Mouse (Mus musculus) gastrocnemius, postnatal 10 days (tissue): ENCODE measurements around the gene Prrg2. TPM values are rescaled to one million over a fixed set of nuclear protein-coding genes. Genes with fewer than 3 reads are reported as not detected.
"Not testable (repeated sequence)": the region's sequence is repeated elsewhere in the genome, so short reads cannot be mapped to it uniquely, and the experiment has no call there.

Source experiments
- DNase-seq: peaks from one replicate; pipeline ENCODE4 v3.0.0; 2021; ENCODE audit warnings: mixed read lengths
- total RNA-seq, 2 experiments: library from RNA; stranded (reverse); gene quantifications; 2 replicates each; pipeline ENCODE4 v1.2.3; 2021

Prrg2 gene
- total RNA-seq, 2 experiments from 2014 or later = 8.5 to 10.7 TPM

GRCm38 (mm10) chr7:45033722-45034359, 28.6 kb downstream of the Prrg2 start:
- no peak for DNase-seq

DNA sequence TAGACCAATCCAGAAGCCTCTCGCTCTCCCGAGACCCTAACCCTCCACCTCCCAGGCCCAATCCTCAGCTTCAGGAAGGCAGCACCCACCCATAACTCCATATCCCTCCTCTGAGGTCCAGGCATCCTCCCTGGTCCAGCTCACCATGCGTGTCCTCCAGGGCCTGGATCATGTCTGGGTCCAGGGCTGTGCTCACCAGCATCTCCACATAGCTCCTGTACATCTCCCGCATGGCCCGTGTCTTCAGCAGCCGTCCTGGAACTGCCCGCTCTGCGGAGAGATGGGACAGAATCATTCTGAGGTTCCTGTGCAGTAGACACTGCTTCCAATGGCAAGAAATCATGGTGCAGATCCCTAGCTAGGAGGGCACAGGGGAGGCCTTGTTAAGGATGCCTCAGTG, 31.6 kb downstream of the Prrg2 start:
- DNase-seq = no peak

- DNase-seq = no peak
Observed at GRCm38 (mm10) chr7:45029995-45030394, 32.5 kb downstream of the Prrg2 start.

GRCm38 (mm10) chr7:45028351-45028750, 34.1 kb downstream of the Prrg2 start:
- DNase-seq = no peak

GRCm38 (mm10) chr7:45027761-45028160, 34.7 kb downstream of the Prrg2 start:
- DNase-seq = no peak

- DNase-seq = no peak
Observed at GRCm38 (mm10) chr7:45026256-45026655, 36.2 kb downstream of the Prrg2 start.

GRCm38 (mm10) chr7:45025601-45026220, 36.8 kb downstream of the Prrg2 start:
- DNase-seq = no peak

- no peak for DNase-seq
Observed at GRCm38 (mm10) chr7:45024281-45025248, 37.9 kb downstream of the Prrg2 start.

DNA sequence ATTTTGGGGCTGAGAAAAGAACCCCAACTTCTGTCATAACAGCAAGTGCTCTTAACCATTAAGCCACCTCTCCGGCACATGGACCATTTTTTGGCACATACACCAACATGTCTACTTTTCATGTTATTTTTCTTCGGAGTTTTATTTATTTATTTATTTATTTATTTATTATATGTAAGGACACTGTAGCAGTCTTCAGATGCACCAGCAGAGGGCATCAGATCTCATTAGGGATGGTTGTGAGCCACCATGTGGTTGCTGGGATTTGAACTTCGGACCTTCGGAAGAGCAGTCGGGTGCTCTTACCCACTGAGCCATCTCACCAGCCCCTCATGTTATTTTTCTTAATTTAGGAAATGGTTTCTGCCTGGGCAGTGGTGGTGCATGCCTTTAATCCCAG, 38.8 kb downstream of the Prrg2 start:
- not testable (repeated sequence) for DNase-seq

GRCm38 (mm10) chr7:45020225-45020624, 42.3 kb downstream of the Prrg2 start:
- DNase-seq = no peak

- peak; percentile 47 for DNase-seq
Observed at GRCm38 (mm10) chr7:45019031-45019571, 43.4 kb downstream of the Prrg2 start.

DNA sequence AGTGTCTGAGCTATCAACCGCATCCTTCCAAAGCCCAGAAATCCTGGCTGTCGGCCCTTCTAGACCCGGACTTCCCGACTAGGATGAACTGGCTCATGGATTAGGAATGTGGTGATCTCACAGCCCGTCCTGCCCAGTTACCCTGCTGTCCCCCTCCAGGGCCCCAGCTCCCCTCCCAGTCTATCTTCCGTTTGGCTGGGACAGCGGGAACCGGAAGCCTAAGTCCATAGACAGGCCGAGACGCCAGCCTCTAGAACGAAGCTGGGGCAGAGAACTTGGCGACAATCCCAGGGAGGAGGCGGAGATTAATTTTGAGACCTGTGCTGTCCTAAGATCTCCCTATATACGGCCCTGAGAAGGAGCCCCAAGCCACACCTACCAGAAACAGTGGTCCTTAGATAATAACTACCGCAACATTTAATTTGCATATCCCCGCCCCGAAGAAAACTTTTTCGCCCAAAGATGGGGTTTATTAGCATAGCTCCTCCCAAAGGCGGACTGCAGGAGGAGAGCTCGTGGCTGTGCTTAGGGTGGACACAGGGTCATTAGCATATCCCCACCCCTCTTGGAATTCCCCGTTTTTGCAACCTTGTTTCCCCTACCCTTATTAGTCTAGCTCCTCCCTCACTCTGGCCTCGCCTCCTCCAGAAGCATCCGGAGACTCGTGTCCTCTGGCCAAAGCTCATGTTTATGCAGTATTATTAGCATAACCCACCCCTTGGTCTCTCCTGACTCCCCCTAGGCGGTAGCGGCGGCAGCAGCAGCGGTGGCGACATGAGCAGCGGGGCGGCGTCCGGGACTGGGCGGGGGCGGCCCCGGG, 45.0 kb downstream of the Prrg2 start, which contains the start of gene Rras:
Gene Rras, plus strand, starts transcription at position 720 of the 820 bp plus-strand sequence.
- DNase-seq = peak; percentile 85

GRCm38 (mm10) chr7:45016761-45017160, 45.7 kb downstream of the Prrg2 start:
- DNase-seq = no peak

GRCm38 (mm10) chr7:45015957-45016612, 46.4 kb downstream of the Prrg2 start, which contains the start of gene Scaf1:
Gene Scaf1 (minus strand): TSS chr7:45016363.
- peak; percentile 98 for DNase-seq

DNA sequence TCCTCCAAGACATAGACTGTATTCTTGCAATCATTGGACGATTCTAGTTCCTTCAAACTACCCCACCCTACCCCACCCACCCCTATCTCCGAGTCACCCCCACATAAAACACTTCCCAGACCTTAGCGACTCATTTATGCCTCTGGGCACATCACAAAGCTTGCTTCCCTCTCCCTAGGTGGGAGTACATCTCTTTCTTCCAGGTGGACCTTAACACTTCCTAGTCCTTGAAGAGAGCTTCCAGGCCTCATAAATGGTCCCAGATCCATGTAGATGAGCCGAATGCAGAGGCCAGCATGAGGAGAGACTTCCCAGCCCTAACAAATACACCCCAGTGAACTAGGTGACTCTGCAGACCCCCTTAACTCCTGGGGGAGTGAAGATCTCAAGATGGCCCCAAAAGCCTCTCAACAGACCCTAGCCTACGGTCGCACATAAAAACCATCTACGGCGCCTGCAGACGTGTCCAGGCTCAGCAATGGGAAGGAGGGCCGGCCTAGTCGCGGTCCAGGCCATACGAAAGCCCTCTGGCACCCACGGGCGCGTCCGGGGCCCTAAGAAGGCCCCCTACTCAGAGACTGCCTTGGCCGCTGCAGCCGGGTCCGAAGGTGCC, 47.0 kb downstream of the Prrg2 start:
- no peak for DNase-seq

DNA sequence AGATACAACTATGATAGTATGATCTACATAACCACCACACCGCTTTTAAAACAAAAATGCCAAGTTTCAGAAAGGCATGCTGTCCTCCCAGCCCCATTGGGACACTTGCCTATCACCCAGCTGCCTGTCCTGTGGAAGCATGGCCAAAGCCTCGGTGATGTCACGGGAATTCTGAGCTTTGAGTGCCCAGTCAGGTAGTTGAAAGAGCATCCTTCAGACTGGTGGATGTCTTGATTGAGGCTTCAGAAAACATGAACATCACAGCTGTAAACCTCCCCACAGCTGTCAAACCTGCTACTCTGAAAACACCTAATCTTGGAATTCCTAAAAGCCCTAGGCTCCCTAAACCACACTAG, 48.4 kb downstream of the Prrg2 start:
- no peak for DNase-seq

DNA sequence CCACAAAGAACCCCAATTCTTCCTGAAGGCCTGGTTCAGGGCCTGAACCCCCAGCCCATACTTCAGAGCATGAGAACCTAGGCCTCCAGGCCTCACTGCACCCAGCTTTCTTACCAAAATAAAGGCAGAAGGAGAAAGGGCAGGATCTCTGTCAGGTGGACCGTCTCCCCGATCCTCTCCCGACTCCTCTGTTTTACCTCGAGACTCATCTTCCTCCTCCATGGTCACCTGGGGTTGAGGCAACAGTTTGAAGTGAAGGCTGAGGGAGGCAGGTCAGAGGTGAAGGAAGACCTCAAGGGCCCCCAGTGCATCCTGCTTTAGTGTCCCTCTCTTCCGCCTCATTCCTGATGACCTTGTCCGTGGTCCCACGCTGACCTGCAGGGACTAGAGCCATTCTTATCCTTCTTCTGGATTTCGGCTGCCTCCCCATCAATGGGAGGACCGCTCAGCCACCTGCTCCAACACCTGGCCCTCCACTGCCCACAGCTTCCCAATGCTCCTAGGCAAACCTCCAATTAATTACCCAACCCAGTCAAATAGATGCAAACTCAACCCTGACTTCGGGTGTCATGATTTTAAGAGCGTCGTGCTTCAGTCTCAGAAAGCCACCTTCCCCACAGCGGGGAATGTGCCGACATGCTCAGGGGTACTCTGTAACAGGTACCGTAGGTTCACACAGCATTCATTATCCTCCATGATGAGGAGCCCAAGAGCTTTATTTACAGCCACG, 48.9 kb downstream of the Prrg2 start:
- DNase-seq = no peak

DNA sequence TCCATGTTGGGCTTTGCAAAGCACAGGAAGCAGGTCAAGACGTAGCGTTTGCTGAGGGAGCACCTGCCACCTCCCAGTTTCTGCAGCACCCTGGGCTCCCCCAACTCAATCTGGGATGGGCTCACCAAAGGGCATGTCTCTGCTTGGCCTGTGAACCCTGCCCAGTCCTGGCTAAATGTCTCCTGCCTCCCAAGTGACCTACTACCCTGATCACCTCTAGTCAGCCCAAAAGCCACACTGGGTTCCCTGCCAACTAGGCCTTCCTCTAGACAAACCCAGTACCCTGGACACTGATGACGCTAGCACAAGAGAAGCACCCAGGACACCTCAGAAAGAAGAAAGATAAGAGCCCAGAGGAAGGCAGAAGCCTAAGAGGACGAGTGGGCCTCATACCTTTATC, 49.7 kb downstream of the Prrg2 start:
- DNase-seq = no peak

DNA sequence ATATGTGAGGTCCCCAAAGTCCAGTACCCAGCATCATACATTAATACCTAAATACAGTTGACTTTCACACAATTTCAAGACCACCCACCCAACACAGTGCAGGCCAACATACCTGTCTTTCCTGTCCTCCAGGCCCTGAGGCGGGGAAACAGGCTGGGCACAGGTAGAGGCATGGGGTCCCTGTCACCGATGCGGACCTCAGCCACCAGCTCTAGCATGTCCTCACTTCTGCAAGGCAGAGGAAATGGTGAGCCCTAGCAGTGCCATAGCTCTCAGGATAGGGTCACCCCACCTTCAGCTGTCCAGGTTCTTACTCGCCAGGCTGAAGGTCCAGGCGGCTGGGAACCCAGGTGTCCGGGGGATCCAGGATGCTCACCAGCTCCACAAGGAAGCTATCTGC, 50.5 kb downstream of the Prrg2 start:
- no peak for DNase-seq

DNA sequence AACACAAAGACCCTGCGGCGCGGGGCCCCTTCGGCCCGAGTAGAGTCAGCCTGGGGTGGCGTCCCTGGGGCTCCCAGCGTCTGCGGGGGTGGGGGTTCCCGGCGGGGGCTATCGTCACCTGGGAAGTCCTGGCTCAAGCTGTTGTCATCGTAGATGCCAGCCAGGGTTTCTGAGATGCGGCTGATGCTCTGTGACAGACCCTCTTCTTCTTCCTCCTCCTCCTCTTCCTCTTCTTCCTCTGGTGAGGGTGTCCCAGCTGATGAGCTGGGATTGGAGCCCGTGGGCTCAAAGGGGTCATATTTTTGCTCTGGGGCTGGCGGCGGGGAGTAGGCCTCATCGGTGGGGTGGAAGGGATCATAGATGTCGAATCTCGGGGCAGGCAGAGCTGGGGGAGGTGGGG, 54.1 kb downstream of the Prrg2 start:
- no peak for DNase-seq
